Mouse (Mus musculus): ENCODE data around the gene Rps27l. TPM values are rescaled to one million over a fixed set of nuclear protein-coding genes. Genes with fewer than 3 reads are reported as not detected.

Rps27l gene
- polyA plus RNA-seq, 1 experiment from 2014 or later = 775 TPM

- H3K4me1 ChIP-seq = peaks cover 19% of the 10 kb centered on the region
- DNase-seq (ENCODE audit: low spot score) = no peak
- peaks cover 5% of the 10 kb centered on the region; the same call in 1 of the 2 replicates for H3K36me3 ChIP-seq
- no peak overlapping the region for H3K4me3 ChIP-seq
- no peak overlapping the region for H3K27ac ChIP-seq
- 95% methylated on average over 3 of the region's 3 CpGs for WGBS
- H3K27me3 ChIP-seq (ENCODE audit: low read depth, poor library complexity, severe bottlenecking) = no peaks in the 10 kb centered on the region
- no peaks in the 10 kb centered on the region for H3K9me3 ChIP-seq (replicated peaks)
Measured at GRCm38 (mm10) chr9:66914540-66914939, 31.3 kb upstream of the Rps27l start.

DNA sequence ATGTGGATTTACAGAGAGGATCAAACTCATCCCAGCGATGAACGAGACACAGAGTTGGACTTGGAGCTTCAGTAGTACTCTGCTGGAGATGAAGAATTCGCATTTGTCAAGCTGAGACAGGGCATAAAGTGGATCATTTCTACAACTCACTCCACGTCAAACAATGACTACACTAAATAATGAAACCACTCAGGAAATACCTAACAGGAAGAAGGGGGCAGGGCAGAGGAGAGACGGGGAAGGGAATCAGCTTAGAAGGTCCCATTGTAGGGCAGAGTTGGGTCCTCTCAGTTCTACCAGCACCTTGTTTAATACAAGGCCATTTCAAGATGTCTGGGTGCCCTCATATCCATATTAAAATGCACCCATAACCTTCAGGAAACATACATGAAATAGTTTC, 30.5 kb upstream of the Rps27l start:
- Histone ChIP-seq H3K36me3 (peaks cover 5% of the 10 kb centered on the region; the same call in 1 of the 2 replicates), H3K9me3 (replicated peaks) (no peaks in the 10 kb centered on the region), H3K4me3 (no peak overlapping the region), H3K27me3 (ENCODE audit: low read depth, poor library complexity, severe bottlenecking) (no peaks in the 10 kb centered on the region), H3K4me1 (peaks cover 22% of the 10 kb centered on the region), H3K27ac (no peak overlapping the region)
- DNase-seq (ENCODE audit: low spot score) = no peak
- WGBS = 89% methylated on average over 5 of the region's 5 CpGs

DNA sequence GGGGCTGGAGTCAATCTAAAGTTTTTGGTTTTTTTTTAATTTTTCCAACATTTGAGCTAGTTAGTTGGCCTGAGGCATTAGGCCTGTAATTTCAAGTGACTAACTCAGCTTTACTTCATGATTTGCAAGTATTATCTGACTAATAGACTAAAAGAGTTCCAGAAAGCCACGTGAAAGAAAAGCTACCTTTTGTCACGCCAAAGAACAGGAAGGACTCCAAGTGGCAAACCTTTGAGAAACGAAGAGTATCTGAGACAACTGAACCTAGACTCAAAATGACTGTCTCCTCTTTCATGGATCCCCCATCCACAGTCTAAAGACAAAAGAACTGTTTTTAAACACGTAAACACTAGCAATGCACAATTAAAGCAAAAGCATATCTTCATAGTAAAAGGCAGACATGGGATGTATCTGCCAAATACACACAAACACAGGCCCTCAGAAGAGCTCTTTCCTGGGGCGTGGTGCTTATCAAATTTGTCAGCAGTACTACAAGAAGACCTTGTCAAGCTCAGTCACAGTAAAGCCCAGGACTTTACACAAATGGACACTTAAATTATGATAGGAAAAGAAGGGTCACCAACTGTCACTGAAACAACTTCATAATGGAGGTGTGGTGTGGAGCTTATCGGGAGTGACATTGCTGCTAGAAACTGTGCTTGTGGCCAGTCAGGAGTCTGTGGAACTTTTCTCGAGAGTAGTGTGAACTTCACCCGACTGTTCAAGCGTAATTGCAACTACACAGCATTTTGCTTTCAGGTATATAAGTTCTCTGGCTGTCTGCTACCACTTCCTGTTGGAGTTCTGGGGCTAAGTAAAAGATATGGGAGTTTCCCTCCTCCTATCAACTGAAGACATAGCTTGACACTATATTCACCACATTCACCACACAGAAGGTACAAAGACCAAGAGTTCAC, 29.8 kb upstream of the Rps27l start:
- no peaks in the 10 kb centered on the region for H3K27me3 ChIP-seq (ENCODE audit: low read depth, poor library complexity, severe bottlenecking)
- 89% methylated on average over 9 of the region's 9 CpGs for WGBS
- no peaks in the 10 kb centered on the region for H3K9me3 ChIP-seq (replicated peaks)
- H3K27ac ChIP-seq = no peak overlapping the region
- no peak for DNase-seq (ENCODE audit: low spot score)
- peaks cover 27% of the 10 kb centered on the region for H3K4me1 ChIP-seq
- H3K36me3 ChIP-seq = peaks cover 5% of the 10 kb centered on the region; the same call in 1 of the 2 replicates
- H3K4me3 ChIP-seq = no peak overlapping the region

DNA sequence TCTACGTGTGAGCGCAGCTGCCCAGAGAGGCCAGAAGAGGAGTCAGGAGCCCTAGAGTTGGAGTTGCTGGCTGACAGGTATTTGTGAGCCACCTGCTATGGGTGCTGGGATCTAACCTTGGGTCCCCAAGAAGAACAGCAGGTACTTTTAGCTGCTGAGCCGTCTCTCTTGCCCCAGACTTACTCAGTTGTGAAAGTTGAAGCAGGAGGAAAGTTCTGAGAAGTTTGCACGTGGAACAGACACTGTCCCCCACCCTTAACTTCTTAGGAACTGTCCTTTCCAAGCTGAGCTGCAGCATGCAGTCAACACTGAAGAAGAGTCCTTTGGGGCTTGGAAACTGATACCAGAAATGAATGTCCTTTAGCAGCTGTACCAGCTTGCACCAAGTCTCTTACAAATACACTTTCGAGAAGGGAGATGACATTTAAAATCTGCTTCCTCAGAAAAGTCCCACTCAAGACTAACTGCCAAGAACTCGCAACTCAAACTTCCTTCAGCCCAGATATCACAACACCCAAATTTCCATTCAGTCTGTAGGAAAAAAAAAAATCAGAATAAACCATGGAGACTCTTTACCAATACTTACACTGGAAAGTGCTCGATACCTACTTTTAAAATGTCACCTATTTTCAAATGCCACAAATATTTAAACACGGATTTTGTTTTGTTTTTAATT, 28.5 kb upstream of the Rps27l start:
- H3K9me3 ChIP-seq (replicated peaks) = no peaks in the 10 kb centered on the region
- 91% methylated on average over 8 of the region's 8 CpGs for WGBS
- H3K4me1 ChIP-seq = peaks cover 27% of the 10 kb centered on the region
- no peak overlapping the region for H3K4me3 ChIP-seq
- no peak overlapping the region for H3K27ac ChIP-seq
- H3K27me3 ChIP-seq (ENCODE audit: low read depth, poor library complexity, severe bottlenecking) = no peaks in the 10 kb centered on the region
- no peak for DNase-seq (ENCODE audit: low spot score)
- peaks cover 5% of the 10 kb centered on the region; the same call in 1 of the 2 replicates for H3K36me3 ChIP-seq

- Histone ChIP-seq H3K27ac (no peak overlapping the region), H3K4me1 (peaks cover 27% of the 10 kb centered on the region), H3K36me3 (peaks cover 2% of the 10 kb centered on the region; the same call in 1 of the 2 replicates), H3K27me3 (ENCODE audit: low read depth, poor library complexity, severe bottlenecking) (no peaks in the 10 kb centered on the region), H3K9me3 (replicated peaks) (no peaks in the 10 kb centered on the region), H3K4me3 (no peak overlapping the region)
- DNase-seq (ENCODE audit: low spot score) = no peak
- WGBS = 69% methylated on average over 1 of the region's 1 CpGs
Measured at GRCm38 (mm10) chr9:66917892-66918255, 28.0 kb upstream of the Rps27l start.

- Histone ChIP-seq H3K4me3 (peak overlapping the region; percentile 73), H3K27me3 (ENCODE audit: low read depth, poor library complexity, severe bottlenecking) (no peaks in the 10 kb centered on the region), H3K27ac (peak overlapping the region; percentile 91), H3K36me3 (no peaks in the 10 kb centered on the region), H3K9me3 (replicated peaks) (no peaks in the 10 kb centered on the region), H3K4me1 (peaks cover 27% of the 10 kb centered on the region)
- 4% methylated on average over 27 of the region's 27 CpGs for WGBS
- DNase-seq (ENCODE audit: low spot score) = peak; percentile 52
Measured at GRCm38 (mm10) chr9:66918672-66919330, 27.1 kb upstream of the Rps27l start.

DNA sequence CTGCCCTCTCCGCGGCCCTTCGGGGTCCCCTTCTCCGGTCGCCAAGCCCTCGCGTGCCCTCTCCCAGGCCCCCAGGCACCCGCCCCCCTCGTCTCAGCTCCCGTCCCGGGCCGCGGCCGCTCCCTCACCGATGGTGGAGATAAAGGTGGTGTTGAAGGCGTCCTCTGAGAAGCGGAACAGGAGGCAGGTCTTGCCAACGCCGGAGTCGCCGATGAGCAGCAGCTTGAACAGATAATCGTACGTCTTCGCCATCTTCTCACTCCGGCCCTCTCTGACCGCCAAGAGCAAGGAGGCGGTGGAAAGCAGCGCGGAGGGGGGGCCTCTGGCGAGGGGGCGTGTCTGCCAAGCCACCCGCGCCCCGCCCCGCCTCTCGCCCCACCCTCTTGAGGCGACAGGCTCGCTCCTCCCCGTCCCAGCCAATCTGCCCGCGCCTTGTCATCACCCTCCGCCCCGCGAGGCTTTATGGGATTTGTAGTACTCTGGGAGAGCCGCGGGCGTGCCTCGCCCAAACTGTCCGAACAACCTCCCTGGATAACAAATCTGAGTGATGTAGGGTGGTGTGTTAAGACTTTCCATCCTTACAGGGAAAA, 26.4 kb upstream of the Rps27l start, which contains the start of gene Rab8b:
TSS of gene Rab8b (minus strand) at position 306 of the 590 bp plus-strand sequence.
- DNase-seq (ENCODE audit: low spot score) = peak; percentile 100
- H3K4me1 ChIP-seq = peaks cover 27% of the 10 kb centered on the region
- peak within 1 kb of the TSS; percentile 73 for H3K4me3 ChIP-seq
- WGBS = under 1% methylated on average over 49 of the region's 49 CpGs
- H3K27me3 ChIP-seq (ENCODE audit: low read depth, poor library complexity, severe bottlenecking) = no peaks in the 10 kb centered on the region
- H3K9me3 ChIP-seq (replicated peaks) = no peaks in the 10 kb centered on the region
- peak within 1 kb of the TSS; percentile 91 for H3K27ac ChIP-seq
- no peaks in the 10 kb centered on the region for H3K36me3 ChIP-seq

GRCm38 (mm10) chr9:66919981-66920380, 25.9 kb upstream of the Rps27l start:
- Histone ChIP-seq H3K4me1 (peaks cover 27% of the 10 kb centered on the region), H3K4me3 (peak overlapping the region; percentile 73), H3K36me3 (no peaks in the 10 kb centered on the region), H3K9me3 (replicated peaks) (no peaks in the 10 kb centered on the region), H3K27me3 (ENCODE audit: low read depth, poor library complexity, severe bottlenecking) (no peaks in the 10 kb centered on the region), H3K27ac (peak overlapping the region; percentile 91)
- DNase-seq (ENCODE audit: low spot score) = peak; percentile 59
- under 1% methylated on average over 14 of the region's 14 CpGs for WGBS

DNA sequence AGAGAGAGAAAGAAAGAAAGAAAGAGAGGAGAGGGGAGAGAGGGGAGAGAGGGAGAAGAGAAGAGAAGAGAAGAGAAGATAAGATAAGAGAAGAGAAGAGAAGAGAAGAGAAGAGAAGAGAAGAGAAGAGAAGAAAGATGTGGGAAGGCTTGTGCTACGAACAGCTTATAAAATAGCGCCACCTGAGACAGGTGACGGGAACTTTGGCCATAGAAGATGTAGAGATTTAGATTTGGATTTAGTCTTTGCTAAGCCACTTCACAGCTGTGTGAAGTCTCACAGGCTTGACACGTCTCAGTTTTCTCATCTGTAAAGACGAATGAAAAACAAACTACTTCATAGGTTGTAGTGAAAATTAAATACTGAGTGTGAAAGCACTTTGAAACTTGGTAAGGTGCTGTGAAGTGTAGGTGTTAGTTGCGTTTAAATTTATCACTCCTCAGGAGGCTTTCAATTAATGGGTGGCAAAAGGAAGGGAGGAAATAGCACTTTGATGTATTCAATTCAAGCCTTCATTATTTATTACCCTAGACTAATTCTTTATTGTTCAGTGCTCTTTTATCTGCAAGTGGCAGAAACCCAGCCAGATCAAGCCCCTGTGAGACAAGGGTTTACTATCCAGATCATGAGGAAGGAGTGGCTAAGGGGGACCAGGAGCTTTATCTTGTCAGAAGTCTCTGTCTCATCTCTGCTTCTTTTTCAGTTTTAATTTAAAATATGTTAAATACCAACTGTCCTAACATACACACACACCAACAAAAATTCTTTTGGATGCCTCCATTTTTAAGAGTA, 25.2 kb upstream of the Rps27l start:
- H3K27me3 ChIP-seq (ENCODE audit: low read depth, poor library complexity, severe bottlenecking) = no peaks in the 10 kb centered on the region
- no peaks in the 10 kb centered on the region for H3K9me3 ChIP-seq (replicated peaks)
- H3K27ac ChIP-seq = peak overlapping the region; percentile 91
- peak overlapping the region; percentile 73 for H3K4me3 ChIP-seq
- H3K36me3 ChIP-seq = no peaks in the 10 kb centered on the region
- 3% methylated on average over 6 of the region's 6 CpGs for WGBS
- DNase-seq (ENCODE audit: low spot score) = no peak
- peaks cover 22% of the 10 kb centered on the region for H3K4me1 ChIP-seq

GRCm38 (mm10) chr9:66922076-66922475, 23.8 kb upstream of the Rps27l start:
- Histone ChIP-seq H3K27ac (no peak overlapping the region), H3K9me3 (replicated peaks) (no peaks in the 10 kb centered on the region), H3K4me3 (no peak overlapping the region), H3K36me3 (no peaks in the 10 kb centered on the region), H3K27me3 (ENCODE audit: low read depth, poor library complexity, severe bottlenecking) (no peaks in the 10 kb centered on the region), H3K4me1 (peaks cover 22% of the 10 kb centered on the region)
- WGBS = 93% methylated on average over 1 of the region's 1 CpGs
- DNase-seq (ENCODE audit: low spot score) = no peak

GRCm38 (mm10) chr9:66925853-66926252, 20.0 kb upstream of the Rps27l start:
- Histone ChIP-seq H3K27me3 (ENCODE audit: low read depth, poor library complexity, severe bottlenecking) (no peaks in the 10 kb centered on the region), H3K9me3 (replicated peaks) (no peaks in the 10 kb centered on the region), H3K27ac (no peak overlapping the region), H3K4me1 (peaks cover 11% of the 10 kb centered on the region), H3K4me3 (no peak overlapping the region), H3K36me3 (no peaks in the 10 kb centered on the region)
- no peak for DNase-seq (ENCODE audit: low spot score)
- 85% methylated on average over 3 of the region's 3 CpGs for WGBS
